Mouse (Mus musculus): ENCODE results near the gene Asphd2.
A peak's percentile ranks its signal among the peaks of the same experiment; 100 is the strongest.

Asphd2 gene

DNA sequence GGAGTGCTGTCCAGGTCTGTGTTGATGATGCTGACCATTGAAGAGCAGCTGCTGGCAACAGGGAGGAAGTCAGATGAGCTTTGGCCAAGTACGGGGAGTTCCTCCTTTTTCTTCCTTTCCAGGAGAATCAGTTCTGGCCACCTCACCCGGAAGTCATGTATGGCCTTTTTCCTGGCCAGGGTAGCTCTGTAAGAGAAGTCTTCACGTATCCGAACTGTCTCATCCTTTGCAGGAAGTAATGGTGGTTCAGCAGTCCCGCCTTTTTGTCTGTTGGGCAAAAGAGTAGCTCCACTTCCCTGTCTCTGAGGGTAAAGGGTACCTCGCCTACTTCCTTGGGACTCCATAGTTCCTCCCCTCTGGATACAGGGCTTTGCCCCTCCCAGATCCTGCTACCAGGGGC lies 39.2 kb downstream of the Asphd2 start:
- DNase-seq (ENCODE audit: low read depth, low spot score): no peak

DNA sequence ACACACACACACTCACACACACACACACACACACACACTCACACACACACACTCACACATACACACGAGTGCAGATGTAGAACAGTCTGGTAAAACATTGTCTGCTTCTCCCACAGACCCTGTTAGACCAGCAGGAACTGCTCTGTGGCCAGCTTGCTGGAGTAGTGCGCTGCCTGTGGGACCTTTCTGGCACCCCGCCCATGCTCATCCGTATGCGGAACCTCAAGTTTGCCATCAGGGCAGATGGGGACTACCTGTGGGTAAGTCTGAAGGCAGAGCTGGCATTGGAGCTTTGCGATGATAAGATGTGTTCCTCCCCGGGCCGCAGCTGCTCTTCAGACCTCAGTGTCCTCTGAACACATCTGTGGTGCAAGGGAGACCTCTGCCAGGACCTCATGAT lies 45.5 kb downstream of the Asphd2 start:
- no peak for DNase-seq (ENCODE audit: low read depth, low spot score)

DNA sequence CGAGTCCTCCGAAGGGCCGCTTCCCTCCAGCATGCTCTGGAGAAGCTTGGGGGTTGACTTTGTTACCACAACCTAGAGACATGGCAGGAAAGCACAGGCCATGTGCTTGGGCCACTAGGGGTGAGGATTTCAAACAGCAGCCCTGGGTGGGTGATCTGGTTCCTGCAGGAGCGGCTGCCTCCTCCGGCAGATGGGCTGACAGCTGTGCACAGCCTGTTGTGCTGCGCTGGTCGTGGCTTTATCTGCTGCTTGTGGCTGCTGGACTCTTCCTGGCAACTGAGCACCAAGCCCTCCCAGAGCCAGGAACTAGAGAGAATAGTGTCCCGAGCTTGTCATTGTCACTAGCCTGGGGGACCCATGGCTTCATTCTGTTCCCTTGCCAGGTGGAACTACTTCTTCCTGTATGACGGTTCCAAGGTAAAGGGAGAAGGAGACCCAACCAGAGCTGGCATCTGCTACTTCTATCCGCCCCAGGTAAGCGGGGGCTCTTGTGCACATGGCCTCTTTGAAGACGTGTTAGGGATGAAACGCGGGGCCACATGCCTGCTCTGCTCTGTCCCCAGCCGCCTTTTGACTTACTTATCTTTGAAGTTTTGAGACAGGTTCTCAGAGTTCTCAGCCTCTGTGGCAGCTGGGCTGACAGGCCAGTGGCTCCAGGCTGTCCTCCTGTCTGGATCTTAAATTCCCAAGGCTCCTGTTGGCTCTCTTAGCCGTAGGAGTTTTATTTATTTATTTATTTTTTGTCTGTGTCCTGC lies 48.3 kb downstream of the Asphd2 start:
- DNase-seq (ENCODE audit: low read depth, low spot score): no peak

DNA sequence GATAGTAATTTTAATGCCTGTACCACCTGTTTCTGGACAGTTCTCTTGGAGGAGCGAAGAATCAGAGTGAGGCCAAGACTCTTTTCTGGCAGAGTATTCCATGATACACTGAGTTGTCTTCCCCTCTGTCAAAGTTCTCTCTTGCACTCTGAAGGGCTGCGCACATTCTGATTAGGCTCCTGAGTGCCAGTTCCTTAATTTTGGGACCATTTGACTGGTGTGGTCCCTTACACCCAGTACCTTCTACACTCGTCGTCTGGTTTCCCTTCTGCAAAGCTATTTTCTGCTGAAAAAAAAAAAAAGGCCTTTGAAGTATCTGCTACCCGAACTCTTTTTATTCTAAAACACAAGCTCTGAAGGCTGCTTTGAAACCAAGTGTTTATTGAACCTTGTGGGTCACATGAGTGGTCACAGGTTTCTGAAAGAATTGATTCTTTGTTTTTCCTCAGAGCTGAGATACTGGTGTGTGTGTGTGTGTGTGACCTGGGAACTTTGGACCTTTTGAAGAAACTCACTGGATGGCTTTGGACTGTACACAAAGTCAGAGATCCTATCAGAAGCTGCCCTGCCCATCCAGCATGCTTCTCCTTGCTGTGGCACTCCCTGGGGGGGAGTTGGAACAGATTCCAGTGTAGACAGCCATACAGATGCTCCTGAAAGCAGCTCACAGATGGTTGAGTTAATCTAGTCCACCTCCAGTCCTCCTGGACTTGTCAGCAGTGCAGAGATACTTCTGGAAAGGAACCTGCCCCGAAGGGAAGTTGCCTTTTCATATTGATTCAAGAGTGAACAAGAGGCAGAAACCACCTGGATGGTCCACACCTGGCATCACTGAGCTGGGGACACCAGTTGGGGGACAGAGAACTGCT lies 50.3 kb downstream of the Asphd2 start:
- DNase-seq (ENCODE audit: low read depth, low spot score): no peak

DNA sequence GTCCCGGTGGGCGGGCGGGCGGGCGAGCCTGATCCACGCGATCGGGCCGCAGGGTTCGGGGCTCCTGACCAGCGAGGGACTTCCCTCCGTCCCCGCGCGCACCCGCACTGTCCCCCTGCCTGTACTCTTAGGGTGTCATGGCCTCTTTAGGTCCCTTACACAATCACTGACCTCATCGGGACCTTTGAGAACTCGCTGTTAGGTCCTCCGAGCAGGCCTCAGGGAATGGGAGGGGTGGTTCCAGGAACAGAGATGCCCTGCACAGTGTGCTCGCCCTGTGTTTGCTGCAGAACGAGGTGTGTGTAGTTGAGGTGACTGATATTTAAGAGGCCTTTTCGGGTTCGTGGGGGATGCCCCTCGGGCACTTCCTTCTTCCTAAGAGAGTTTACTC lies 51.5 kb downstream of the Asphd2 start:
- DNase-seq (ENCODE audit: low read depth, low spot score): peak; percentile 15

DNA sequence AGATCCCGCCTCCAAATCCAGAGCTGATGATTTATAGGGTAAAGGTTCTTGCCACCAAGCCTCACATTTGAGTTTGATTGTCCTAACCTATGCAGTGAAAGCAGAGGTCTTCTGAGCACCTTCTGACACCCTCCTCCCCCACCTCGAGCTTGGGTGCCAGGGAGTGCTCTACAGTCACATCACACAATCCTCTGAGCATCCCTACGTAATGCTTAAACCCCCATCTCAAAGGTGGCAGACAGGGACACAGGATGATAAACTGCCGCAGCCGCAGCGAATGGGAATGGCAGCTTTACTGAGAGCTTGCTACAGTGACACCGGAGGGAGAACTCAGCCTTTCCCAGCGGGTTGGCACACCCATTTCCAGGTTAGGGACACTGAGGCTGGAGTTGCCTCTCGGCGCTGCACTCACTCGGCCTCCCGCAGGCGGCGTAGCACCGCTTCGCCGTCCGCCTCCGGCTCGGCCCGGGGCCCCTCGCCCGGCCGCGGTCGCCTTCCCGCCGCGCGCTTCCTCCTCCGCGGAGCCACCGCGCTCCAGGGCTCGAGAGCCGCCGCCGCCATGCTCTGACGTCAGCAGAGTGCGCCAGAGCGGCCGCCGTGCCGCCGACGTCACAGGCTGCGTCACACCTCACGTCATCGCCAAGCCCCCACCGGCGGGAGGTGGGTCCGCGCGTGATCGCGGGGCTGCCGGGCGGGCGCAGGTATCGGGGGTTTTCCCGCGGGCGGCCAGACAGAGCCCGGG lies 52.0 kb downstream of the Asphd2 start, which contains the start of the genes Srrd and Hps4:
Gene Srrd, minus strand, starts transcription at position 578 of the 742 bp plus-strand sequence.
Gene Hps4, plus strand, starts transcription at position 621 of the 742 bp plus-strand sequence.
- peak; percentile 78 for DNase-seq (ENCODE audit: low read depth, low spot score)

DNA sequence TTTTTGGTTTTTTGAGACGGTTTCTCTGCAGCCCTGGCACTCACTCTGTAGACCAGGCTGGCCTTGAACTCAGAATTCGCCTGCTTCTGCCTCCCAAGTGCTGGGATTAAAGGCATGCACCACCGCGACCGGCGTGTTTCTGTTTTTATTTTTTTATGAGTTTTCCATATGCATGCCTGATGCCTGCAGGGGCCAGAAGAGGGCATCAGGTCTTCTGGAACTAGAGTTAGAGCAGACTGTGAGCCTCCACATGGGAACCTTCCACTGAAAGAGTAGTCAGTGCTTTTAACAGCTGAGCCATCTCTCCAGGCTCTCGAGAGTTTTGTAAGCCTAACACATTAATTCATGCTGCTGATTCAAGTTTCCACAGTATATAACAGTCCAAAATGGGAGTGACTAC lies 55.5 kb downstream of the Asphd2 start:
- no peak for DNase-seq (ENCODE audit: low read depth, low spot score)

DNA sequence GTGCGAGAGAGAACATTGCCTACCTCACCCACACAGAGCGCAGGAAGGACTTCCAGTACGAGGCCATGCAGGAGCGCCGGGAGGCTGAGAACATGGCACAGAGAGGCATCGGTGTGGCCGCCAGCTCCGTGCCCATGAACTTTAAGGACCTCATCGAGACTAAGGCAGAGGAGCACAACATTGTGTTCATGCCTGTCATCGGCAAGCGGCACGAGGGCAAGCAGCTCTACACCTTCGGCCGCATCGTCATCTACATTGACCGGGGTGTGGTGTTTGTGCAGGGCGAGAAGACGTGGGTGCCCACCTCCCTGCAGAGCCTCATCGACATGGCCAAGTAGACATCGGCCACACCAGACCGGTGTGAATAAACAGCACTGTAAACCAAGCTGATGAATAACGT lies 57.7 kb downstream of the Asphd2 start:
- no peak for DNase-seq (ENCODE audit: low read depth, low spot score)

DNA sequence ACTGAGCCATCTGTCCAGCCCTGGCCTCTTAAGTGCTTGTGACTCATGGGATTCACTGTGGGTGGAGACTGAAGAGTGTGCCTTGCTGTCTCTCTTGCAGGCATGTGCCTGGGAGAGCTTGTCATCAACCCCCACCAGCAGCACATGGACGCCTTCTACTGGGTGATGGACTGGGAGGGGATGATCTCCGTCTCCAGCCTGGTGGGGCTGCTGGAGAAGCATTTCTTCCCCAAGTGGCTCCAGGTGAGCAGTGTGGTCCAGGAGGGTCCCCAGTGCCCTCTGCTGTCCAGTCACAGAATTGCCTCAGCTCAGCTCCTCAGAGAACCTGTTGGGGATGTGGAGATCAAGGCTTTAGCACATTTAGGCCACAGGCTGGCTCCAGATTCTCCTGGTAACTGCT lies 59.2 kb downstream of the Asphd2 start:
- DNase-seq (ENCODE audit: low read depth, low spot score): peak; percentile 68
